Mouse (Mus musculus): Measurements from ENCODE around the gene Ttll12. TPM values are rescaled to one million over a fixed set of nuclear protein-coding genes. Genes with fewer than 3 reads are reported as not detected.
A peak's percentile ranks its signal among the peaks of the same experiment; 100 is the strongest.

The Ttll12 gene
- polyA plus RNA-seq, 1 experiment from 2014 or later, result 59.6 TPM

- Histone ChIP-seq H3K36me3 (peaks cover 54% of the 10 kb centered on the region), H3K4me1 (replicated peaks) (peaks cover 37% of the 10 kb centered on the region), H3K27me3 (ENCODE audit: insufficient read depth, poor library complexity, severe bottlenecking) (no peaks in the 10 kb centered on the region), H3K4me3 (no peak overlapping the region), H3K9me3 (peaks cover under 1% of the 10 kb centered on the region), H3K27ac (no peak overlapping the region)
- 90% methylated on average over 6 of the region's 6 CpGs for WGBS
- no peak for DNase-seq (ENCODE audit: low spot score)
Observed at GRCm38 (mm10) chr15:83591758-83592157, 3.2 kb downstream of the Ttll12 start.

DNA sequence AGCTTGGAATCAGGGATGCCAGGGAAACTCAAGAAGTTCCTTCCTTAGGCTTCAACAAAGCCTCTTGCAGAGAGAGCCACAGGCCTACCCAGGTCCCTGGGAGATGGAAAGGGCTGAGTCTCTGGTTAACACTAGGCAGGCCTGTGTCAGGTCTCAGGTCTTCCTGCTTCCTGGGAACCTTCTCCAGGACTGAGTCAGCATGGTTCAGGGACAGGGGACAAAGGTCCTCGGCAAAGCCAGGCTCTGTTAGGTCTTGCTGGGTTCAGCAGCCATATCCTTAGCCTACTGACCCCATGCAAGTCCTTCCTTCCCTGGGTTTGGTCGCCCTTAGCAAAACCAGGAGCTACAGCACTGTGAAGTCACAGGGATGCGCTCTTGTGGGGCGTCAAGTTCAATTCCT is 4.1 kb downstream of the Ttll12 start:
- DNase-seq (ENCODE audit: low spot score), result no peak
- Histone ChIP-seq H3K4me3 (no peak overlapping the region), H3K9me3 (peaks cover 10% of the 10 kb centered on the region), H3K27ac (no peak overlapping the region), H3K4me1 (replicated peaks) (peaks cover 37% of the 10 kb centered on the region), H3K36me3 (peaks cover 63% of the 10 kb centered on the region), H3K27me3 (ENCODE audit: insufficient read depth, poor library complexity, severe bottlenecking) (no peaks in the 10 kb centered on the region)
- 93% methylated on average over 4 of the region's 4 CpGs for WGBS

GRCm38 (mm10) chr15:83584741-83585220 is 10.2 kb downstream of the Ttll12 start:
- peaks cover 97% of the 10 kb centered on the region for H3K36me3 ChIP-seq
- H3K4me1 ChIP-seq (replicated peaks), result no peaks in the 10 kb centered on the region
- H3K27me3 ChIP-seq (ENCODE audit: insufficient read depth, poor library complexity, severe bottlenecking), result no peaks in the 10 kb centered on the region
- peaks cover 11% of the 10 kb centered on the region for H3K9me3 ChIP-seq
- no peak overlapping the region for H3K27ac ChIP-seq
- DNase-seq (ENCODE audit: low spot score), result no peak
- no peak overlapping the region for H3K4me3 ChIP-seq
- WGBS, result 90% methylated on average over 6 of the region's 6 CpGs

- whole genome bisulfite sequencing, result 76% methylated on average over 8 of the region's 8 CpGs
- H3K36me3 ChIP-seq, result peaks cover 99% of the 10 kb centered on the region
Observed at GRCm38 (mm10) chr15:83583419-83584156, 11.4 kb downstream of the Ttll12 start.

DNA sequence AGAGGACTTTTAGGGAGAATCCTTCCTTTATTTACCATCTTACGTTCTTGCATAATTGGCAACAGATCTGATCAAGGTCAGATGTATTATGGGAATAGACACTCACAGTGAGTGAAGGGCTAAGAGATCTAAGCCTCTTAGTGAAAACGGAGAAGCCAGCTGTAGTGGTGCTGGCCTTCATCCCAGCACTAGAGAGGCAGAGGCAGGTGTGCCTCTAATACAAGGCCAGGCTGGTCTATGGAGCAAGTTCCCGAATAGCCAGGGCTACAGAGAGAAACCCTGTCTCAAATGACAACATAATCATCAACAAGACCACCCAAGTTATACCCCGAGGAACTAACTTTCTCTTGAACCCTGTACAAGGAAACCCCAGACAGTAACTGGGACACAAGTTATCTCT is 12.0 kb downstream of the Ttll12 start:
- Histone ChIP-seq H3K36me3 (peaks cover 99% of the 10 kb centered on the region), H3K9me3 (peaks cover 11% of the 10 kb centered on the region), H3K4me1 (replicated peaks) (no peaks in the 10 kb centered on the region), H3K4me3 (no peak overlapping the region), H3K27ac (no peak overlapping the region), H3K27me3 (ENCODE audit: insufficient read depth, poor library complexity, severe bottlenecking) (no peaks in the 10 kb centered on the region)
- 87% methylated on average over 4 of the region's 4 CpGs for WGBS
- DNase-seq (ENCODE audit: low spot score), result no peak

More at GRCm38 (mm10) chr15:83583419-83584156, 11.4 kb downstream of the Ttll12 start:
- Histone ChIP-seq H3K27ac (no peak overlapping the region), H3K4me3 (no peak overlapping the region), H3K4me1 (replicated peaks) (no peaks in the 10 kb centered on the region), H3K9me3 (peaks cover 11% of the 10 kb centered on the region), H3K27me3 (ENCODE audit: insufficient read depth, poor library complexity, severe bottlenecking) (no peaks in the 10 kb centered on the region)
- DNase-seq (ENCODE audit: low spot score), result peak; percentile 33

DNA sequence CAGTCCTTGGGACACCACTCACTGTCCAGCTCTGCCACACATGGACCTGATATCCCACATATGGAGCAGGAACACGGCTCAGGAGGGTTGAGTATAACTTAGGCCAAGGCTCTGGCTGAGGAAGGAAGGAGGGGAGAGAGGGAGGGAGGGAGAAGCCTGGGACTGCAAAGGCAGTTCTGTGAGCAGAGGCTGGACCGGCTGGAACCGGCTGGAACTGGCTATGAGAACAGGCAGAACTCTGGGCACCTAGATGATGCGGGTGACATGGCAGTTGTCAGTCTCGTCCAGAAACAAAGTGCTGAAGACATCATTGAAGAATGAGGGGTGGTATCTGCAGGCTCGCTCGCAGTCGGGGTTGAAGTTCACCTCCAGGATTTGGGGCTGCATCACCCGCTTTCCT is 18.3 kb downstream of the Ttll12 start:
- Histone ChIP-seq H3K27me3 (ENCODE audit: insufficient read depth, poor library complexity, severe bottlenecking) (no peaks in the 10 kb centered on the region), H3K36me3 (peaks cover 84% of the 10 kb centered on the region), H3K9me3 (no peaks in the 10 kb centered on the region), H3K4me3 (no peak overlapping the region), H3K27ac (no peak overlapping the region), H3K4me1 (replicated peaks) (no peaks in the 10 kb centered on the region)
- 93% methylated on average over 9 of the region's 9 CpGs for WGBS
- DNase-seq (ENCODE audit: low spot score), result no peak

DNA sequence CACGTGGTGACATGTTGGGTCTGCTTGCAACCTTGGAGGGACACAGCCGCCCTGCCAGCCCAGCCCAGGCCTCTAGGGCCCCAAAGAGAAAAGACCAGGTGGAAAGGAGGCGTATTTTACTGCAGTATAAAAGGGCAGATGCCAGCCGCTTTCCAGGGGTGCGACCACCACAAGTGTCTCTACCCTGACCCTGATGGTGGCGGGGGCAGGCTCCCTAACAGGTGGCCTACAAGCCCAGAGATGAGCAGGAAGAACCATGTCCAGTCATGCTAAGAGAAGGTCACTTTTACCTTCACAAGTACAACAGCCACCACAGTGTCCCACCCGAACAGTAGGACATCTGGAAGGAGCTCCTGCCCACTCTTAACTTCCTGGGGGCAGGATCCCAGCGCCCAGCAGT is 19.4 kb downstream of the Ttll12 start:
- H3K9me3 ChIP-seq, result no peaks in the 10 kb centered on the region
- H3K4me1 ChIP-seq (replicated peaks), result no peaks in the 10 kb centered on the region
- WGBS, result 91% methylated on average over 8 of the region's 8 CpGs
- peaks cover 73% of the 10 kb centered on the region for H3K36me3 ChIP-seq
- DNase-seq (ENCODE audit: low spot score), result no peak
- no peak overlapping the region for H3K4me3 ChIP-seq
- no peaks in the 10 kb centered on the region for H3K27me3 ChIP-seq (ENCODE audit: insufficient read depth, poor library complexity, severe bottlenecking)
- no peak overlapping the region for H3K27ac ChIP-seq

DNA sequence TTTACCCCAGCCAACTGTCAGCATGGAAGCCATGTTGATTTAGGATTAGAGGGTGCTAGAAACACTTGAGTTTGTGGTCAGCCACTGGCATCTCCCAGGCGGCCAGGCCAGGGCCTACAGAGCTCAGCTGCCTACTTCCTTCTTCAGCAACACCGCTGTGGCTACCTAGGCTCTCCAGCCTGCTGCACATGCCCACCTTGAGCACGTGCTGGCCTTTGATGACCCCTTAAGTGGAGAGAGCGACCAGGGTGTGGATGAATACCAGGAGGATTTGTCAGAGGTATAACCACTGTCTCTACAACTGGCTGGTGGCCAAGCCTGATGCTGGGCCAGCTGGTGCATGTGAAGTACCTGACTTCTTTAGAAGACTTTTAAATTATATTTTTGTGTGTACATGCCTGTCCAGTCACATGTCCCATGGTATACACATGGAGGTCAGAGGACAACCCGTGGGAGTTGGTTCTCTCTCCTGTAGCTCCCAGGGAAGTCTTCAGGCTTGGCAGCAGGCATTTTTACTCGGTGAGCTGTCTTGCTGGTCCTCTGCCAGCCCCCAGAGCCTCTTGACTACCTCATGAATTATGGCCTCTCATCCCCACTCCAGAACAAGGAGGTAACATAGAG is 20.1 kb downstream of the Ttll12 start:
- Histone ChIP-seq H3K36me3 (peaks cover 66% of the 10 kb centered on the region), H3K4me1 (replicated peaks) (no peaks in the 10 kb centered on the region), H3K27ac (no peak overlapping the region), H3K27me3 (ENCODE audit: insufficient read depth, poor library complexity, severe bottlenecking) (no peaks in the 10 kb centered on the region), H3K4me3 (no peak overlapping the region), H3K9me3 (no peaks in the 10 kb centered on the region)
- DNase-seq (ENCODE audit: low spot score), result no peak
- WGBS, result 90% methylated on average over 6 of the region's 6 CpGs

GRCm38 (mm10) chr15:83573606-83574005 is 21.4 kb downstream of the Ttll12 start:
- no peak for DNase-seq (ENCODE audit: low spot score)
- no peaks in the 10 kb centered on the region for H3K27me3 ChIP-seq (ENCODE audit: insufficient read depth, poor library complexity, severe bottlenecking)
- H3K36me3 ChIP-seq, result peaks cover 54% of the 10 kb centered on the region
- 95% methylated on average over 12 of the region's 12 CpGs for WGBS
- no peaks in the 10 kb centered on the region for H3K9me3 ChIP-seq
- no peak overlapping the region for H3K4me3 ChIP-seq
- H3K4me1 ChIP-seq (replicated peaks), result no peaks in the 10 kb centered on the region
- H3K27ac ChIP-seq, result no peak overlapping the region

- no peak overlapping the region for H3K27ac ChIP-seq
- H3K27me3 ChIP-seq (ENCODE audit: insufficient read depth, poor library complexity, severe bottlenecking), result no peaks in the 10 kb centered on the region
- H3K4me3 ChIP-seq, result no peak overlapping the region
- no peaks in the 10 kb centered on the region for H3K4me1 ChIP-seq (replicated peaks)
- no peak for DNase-seq (ENCODE audit: low spot score)
- H3K9me3 ChIP-seq, result no peaks in the 10 kb centered on the region
- peaks cover 39% of the 10 kb centered on the region for H3K36me3 ChIP-seq
- WGBS, result 85% methylated on average over 4 of the region's 4 CpGs
Observed at GRCm38 (mm10) chr15:83572132-83572531, 22.8 kb downstream of the Ttll12 start.

GRCm38 (mm10) chr15:83571636-83572035 is 23.3 kb downstream of the Ttll12 start:
- no peak for DNase-seq (ENCODE audit: low spot score)
- H3K27me3 ChIP-seq (ENCODE audit: insufficient read depth, poor library complexity, severe bottlenecking), result no peaks in the 10 kb centered on the region
- peaks cover 34% of the 10 kb centered on the region for H3K36me3 ChIP-seq
- no peaks in the 10 kb centered on the region for H3K9me3 ChIP-seq
- H3K4me3 ChIP-seq, result no peak overlapping the region
- no peaks in the 10 kb centered on the region for H3K4me1 ChIP-seq (replicated peaks)
- WGBS, result 92% methylated on average over 5 of the region's 5 CpGs
- no peak overlapping the region for H3K27ac ChIP-seq

- no peak for DNase-seq (ENCODE audit: low spot score)
- WGBS, result 71% methylated on average over 2 of the region's 2 CpGs
- Histone ChIP-seq H3K36me3 (peaks cover 24% of the 10 kb centered on the region), H3K9me3 (no peaks in the 10 kb centered on the region), H3K27ac (no peak overlapping the region), H3K27me3 (ENCODE audit: insufficient read depth, poor library complexity, severe bottlenecking) (no peaks in the 10 kb centered on the region), H3K4me1 (replicated peaks) (no peaks in the 10 kb centered on the region), H3K4me3 (no peak overlapping the region)
Observed at GRCm38 (mm10) chr15:83570641-83571040, 24.3 kb downstream of the Ttll12 start.

DNA sequence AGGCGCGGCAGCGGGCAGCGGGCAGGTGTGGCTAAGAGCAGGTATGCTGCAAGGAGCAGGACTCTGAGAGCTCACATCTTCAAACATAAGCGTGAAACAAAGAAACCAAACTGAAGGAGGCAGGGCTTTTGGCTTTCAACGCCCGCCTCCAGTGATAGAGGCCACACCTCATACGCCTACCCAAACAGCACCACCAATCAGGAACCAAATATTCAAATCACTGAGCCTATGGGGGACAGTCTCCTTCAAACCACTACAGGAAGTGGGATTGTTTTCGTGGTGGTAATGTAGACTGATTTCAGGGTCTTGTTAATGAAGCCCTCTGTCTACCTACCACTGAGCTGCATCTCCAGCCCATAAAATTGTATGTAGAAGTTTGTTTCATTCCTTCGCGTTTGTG is 25.3 kb downstream of the Ttll12 start:
- Histone ChIP-seq H3K36me3 (peaks cover 15% of the 10 kb centered on the region), H3K27ac (no peak overlapping the region), H3K27me3 (ENCODE audit: insufficient read depth, poor library complexity, severe bottlenecking) (no peaks in the 10 kb centered on the region), H3K9me3 (no peaks in the 10 kb centered on the region), H3K4me1 (replicated peaks) (no peaks in the 10 kb centered on the region), H3K4me3 (no peak overlapping the region)
- WGBS, result 54% methylated on average over 11 of the region's 11 CpGs
- DNase-seq (ENCODE audit: low spot score), result no peak
